Mouse (Mus musculus) bone marrow macrophage, adult 2 months (primary cell): ENCODE measurements around the gene Mettl2.

Experiments
- CTCF ChIP-seq: IDR thresholded peaks from 2 replicates; pipeline ENCODE4 v1.5.1; 2012; ENCODE audit warnings: low read depth, mild to moderate bottlenecking, low read length, moderate library complexity
- POLR2A ChIP-seq: IDR thresholded peaks from 2 replicates; pipeline ENCODE4 v1.6.1; 2012; ENCODE audit warnings: mild to moderate bottlenecking, low read depth, low read length, borderline replicate concordance

DNA sequence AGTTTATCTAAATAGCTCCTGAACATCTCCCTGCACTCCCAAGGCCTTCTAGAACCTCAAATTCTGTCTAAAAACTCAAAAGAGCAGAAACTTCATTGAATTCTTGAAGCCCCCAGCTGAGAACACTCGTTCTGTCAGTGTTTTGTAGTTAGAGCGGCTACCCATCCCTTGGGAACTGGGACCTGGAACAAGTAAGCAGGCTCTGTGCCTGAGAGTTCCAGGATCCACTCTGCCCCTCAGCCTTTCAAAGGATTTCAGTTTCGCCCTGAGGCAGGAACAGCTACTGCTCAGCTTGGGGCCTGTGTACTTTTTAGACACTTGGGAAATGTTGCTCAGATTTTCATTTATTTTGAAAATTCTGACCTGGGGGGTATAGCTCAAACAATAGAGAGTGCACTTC, 20.4 kb downstream of the Mettl2 start, which contains the start of gene Gm10842:
- TF ChIP-seq CTCF = no peak
- no peak for TF ChIP-seq POLR2A
